Mouse (Mus musculus) stomach, embryonic 16.5 days (tissue): ENCODE data around the gene Samt1. TPM values are rescaled to one million over a fixed set of nuclear protein-coding genes. Genes with fewer than 3 reads are reported as not detected.
"Not testable (repeated sequence)": the region's sequence is repeated elsewhere in the genome, so short reads cannot be mapped to it uniquely, and the experiment has no call there.

Experiments used
- ATAC-seq: fragments of 200-750 bp; cut with Nextera tagmentation; 2 replicates; pipeline ENCODE4 v1.8.0; 2017; ENCODE audit warnings: moderate number of reproducible peaks, moderate TSS enrichment; ENCODE audit not compliant: insufficient read depth, low FRiP score
- H3K27ac ChIP-seq: fragments of 300-500 bp; sonication (generic); 2 replicates; pipeline ENCODE4 v1.5.1; 2014; ENCODE audit warnings: low read length
- H3K27me3 ChIP-seq: fragments of 300-500 bp; sonication (generic); 2 replicates; pipeline ENCODE4 v1.6.1; 2014; ENCODE audit warnings: low read length, control low read depth, mixed read lengths; ENCODE audit not compliant: control insufficient read depth, insufficient read depth
- H3K36me3 ChIP-seq: fragments of 300-500 bp; sonication (generic); 2 replicates; pipeline ENCODE4 v1.6.1; 2014; ENCODE audit warnings: low read length; ENCODE audit not compliant: control insufficient read depth, insufficient read depth
- H3K4me1 ChIP-seq: fragments of 300-500 bp; sonication (generic); 2 replicates; pipeline ENCODE4 v1.6.1; 2014; ENCODE audit warnings: low read length, control low read depth, mixed read lengths; ENCODE audit not compliant: control insufficient read depth, insufficient read depth
- H3K4me2 ChIP-seq: fragments of 300-500 bp; sonication (generic); 2 replicates; pipeline ENCODE4 v1.6.1; 2014; ENCODE audit warnings: low read depth, low read length, mixed read lengths
- H3K4me3 ChIP-seq: fragments of 300-500 bp; sonication (generic); replicated peaks from 2 replicates; pipeline ENCODE4 v1.5.1; 2014; ENCODE audit warnings: mild to moderate bottlenecking, low read length
- H3K9ac ChIP-seq: fragments of 300-500 bp; sonication (generic); 2 replicates; pipeline ENCODE4 v1.6.1; 2014; ENCODE audit warnings: low read length
- H3K9me3 ChIP-seq: fragments of 300-500 bp; sonication (generic); replicated peaks from 2 replicates; pipeline ENCODE4 v1.6.1; 2016; ENCODE audit warnings: low read length, control low read depth; ENCODE audit not compliant: control insufficient read depth
- WGBS: fragments of 180-500 bp; shearing (Covaris S2); extraction: QIAGEN DNeasy Blood & Tissue Kit; methylation state at CpG from one replicate; pipeline ENCODE4 v1.1.7; 2014; 5-methylcytosine and 5-hydroxymethylcytosine counted together
- polyA plus RNA-seq: library from polyadenylated mRNA; unstranded; fragments of >200 nt; fragmentation: Nextera tagmentation; extraction: Ambion mirVana; gene quantifications from 2 replicates; pipeline ENCODE4 v1.2.1, GENCODE M21; 2015

Samt1 gene
- not detected in 2 replicates for polyA plus RNA-seq

DNA sequence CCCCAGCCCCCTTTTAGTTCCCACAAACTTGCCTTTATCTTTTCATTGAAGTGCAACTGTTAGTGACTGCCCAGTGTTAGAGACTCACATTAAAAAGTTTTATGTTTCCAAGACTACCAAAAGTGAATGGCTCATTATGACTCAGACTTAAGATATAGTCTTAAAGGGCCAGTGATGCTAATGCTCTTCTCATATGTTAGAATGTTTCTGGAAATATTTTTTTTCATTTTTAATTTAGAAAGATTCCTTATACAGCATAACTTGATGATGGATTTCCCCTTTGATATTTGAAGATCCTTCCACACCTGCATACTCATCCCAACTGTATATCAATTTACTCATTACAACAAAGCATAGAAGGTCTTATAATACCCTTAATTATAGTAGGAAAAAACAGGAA is at the start of gene Samt1:
Gene Samt1, minus strand, starts transcription at position 101 of the 400 bp plus-strand sequence.
- not testable (repeated sequence) for H3K9ac ChIP-seq, H3K4me2 ChIP-seq, H3K4me1 ChIP-seq

DNA sequence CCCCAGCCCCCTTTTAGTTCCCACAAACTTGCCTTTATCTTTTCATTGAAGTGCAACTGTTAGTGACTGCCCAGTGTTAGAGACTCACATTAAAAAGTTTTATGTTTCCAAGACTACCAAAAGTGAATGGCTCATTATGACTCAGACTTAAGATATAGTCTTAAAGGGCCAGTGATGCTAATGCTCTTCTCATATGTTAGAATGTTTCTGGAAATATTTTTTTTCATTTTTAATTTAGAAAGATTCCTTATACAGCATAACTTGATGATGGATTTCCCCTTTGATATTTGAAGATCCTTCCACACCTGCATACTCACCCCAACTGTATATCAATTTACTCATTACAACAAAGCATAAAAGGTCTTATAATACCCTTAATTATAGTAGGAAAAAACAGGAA is 42.5 kb upstream of the Samt1 start, which contains the start of gene Gm10057:
Gene Gm10057, minus strand, starts transcription at position 101 of the 400 bp plus-strand sequence.
- not testable (repeated sequence) for H3K27me3 ChIP-seq, H3K27ac ChIP-seq, H3K9ac ChIP-seq, ATAC-seq, H3K4me2 ChIP-seq, H3K9me3 ChIP-seq, H3K36me3 ChIP-seq, H3K4me1 ChIP-seq, H3K4me3 ChIP-seq

More for the DNA sequence above, at the start of gene Samt1:
- ATAC-seq, H3K4me3 ChIP-seq, H3K9me3 ChIP-seq, H3K27me3 ChIP-seq, H3K27ac ChIP-seq, H3K36me3 ChIP-seq: not testable (repeated sequence)

DNA sequence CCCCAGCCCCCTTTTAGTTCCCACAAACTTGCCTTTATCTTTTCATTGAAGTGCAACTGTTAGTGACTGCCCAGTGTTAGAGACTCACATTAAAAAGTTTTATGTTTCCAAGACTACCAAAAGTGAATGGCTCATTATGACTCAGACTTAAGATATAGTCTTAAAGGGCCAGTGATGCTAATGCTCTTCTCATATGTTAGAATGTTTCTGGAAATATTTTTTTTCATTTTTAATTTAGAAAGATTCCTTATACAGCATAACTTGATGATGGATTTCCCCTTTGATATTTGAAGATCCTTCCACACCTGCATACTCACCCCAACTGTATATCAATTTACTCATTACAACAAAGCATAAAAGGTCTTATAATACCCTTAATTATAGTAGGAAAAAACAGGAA is 21.3 kb upstream of the Samt1 start, which contains the start of gene 4921511M17Rik:
Gene 4921511M17Rik, minus strand, starts transcription at position 101 of the 400 bp plus-strand sequence.
- not testable (repeated sequence) for H3K9ac ChIP-seq, H3K4me1 ChIP-seq, H3K4me2 ChIP-seq, H3K36me3 ChIP-seq, H3K27ac ChIP-seq, H3K27me3 ChIP-seq, H3K4me3 ChIP-seq, H3K9me3 ChIP-seq, ATAC-seq

DNA sequence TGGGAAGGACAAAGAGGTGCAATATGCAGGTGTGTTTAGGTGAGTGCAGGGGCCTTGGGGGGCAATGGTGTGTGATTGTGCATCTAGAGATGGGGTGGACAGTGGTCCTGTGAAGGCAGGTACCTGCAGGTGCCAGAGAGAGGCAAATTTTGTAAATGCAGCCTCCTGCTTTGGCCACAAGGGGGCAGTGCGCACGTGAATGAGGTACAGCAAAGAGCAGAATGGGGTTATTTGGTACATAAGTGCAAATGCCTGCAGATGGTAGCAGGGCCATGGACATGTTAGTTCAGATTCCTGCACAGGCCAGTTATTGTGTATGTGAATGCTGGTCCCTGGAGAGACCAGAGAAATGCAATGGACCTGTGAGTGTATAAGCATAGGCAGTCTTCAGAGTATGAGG is 35.5 kb downstream of the Samt1 start:
- not testable (repeated sequence) for H3K9me3 ChIP-seq, ATAC-seq
- WGBS: no CpG with 5 or more reads among the region's 2 CpGs

DNA sequence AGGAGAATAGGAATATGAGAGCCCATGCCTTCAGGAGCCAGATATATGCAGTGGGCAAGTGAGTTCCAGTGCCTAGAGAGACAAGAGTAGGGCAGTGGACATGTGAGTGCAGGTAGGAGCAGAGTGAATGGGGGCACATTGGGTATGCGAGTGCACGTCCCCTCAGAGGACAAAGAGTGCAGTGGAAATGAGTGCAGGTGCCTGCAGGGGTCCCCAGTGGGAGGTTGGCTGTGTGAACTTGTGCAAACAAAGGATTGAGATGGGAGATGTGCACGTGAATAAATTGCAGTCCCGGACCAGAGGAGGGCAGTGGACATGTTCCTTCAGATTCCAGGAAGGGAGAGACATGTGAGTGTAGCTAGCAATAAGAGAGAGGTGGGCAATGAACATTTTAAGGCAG is 36.0 kb downstream of the Samt1 start:
- H3K4me2 ChIP-seq, H3K4me1 ChIP-seq, H3K27ac ChIP-seq, H3K36me3 ChIP-seq, H3K27me3 ChIP-seq, H3K4me3 ChIP-seq, H3K9me3 ChIP-seq, H3K9ac ChIP-seq, ATAC-seq: not testable (repeated sequence)
- 37% methylated on average over 4 of the region's 4 CpGs for WGBS

More for the DNA sequence above, 35.5 kb downstream of the Samt1 start:
- H3K4me3 ChIP-seq, H3K4me1 ChIP-seq, H3K27me3 ChIP-seq, H3K36me3 ChIP-seq, H3K4me2 ChIP-seq, H3K9ac ChIP-seq, H3K27ac ChIP-seq: not testable (repeated sequence)

DNA sequence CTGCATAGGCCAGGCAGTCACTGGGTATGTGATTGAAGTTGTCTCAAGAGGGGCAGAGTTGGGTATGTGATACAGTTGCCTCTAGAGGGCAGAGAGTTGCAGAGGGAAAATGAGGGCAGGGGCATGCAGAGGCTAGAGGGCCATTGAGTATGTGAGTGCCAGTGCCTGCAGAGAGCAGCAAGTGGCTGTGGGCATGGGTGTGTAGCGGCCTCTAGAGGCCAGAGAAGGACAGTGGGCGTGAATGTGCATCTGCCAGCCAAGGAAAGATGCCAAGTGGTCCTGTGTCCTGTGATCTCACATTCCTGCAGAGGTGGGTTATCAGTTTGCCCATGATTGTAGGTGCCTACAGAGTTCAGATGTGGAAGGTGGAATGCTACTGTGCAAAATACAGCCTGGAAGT is 38.0 kb downstream of the Samt1 start:
- Histone ChIP-seq H3K9me3 (no peaks in the 10 kb centered on the region), H3K36me3 (no peaks in the 10 kb centered on the region), H3K27me3 (no peaks in the 10 kb centered on the region), H3K4me3 (no peak overlapping the region), H3K9ac (no peak overlapping the region), H3K4me2 (no peak overlapping the region), H3K27ac (no peak overlapping the region), H3K4me1 (no peaks in the 10 kb centered on the region)
- WGBS: 15% methylated on average over 2 of the region's 2 CpGs
- no peak for ATAC-seq

DNA sequence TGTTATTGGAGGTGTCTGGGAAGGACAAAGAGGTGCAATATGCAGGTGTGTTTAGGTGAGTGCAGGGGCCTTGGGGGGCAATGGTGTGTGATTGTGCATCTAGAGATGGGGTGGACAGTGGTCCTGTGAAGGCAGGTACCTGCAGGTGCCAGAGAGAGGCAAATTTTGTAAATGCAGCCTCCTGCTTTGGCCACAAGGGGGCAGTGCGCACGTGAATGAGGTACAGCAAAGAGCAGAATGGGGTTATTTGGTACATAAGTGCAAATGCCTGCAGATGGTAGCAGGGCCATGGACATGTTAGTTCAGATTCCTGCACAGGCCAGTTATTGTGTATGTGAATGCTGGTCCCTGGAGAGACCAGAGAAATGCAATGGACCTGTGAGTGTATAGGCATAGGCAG is 59.6 kb downstream of the Samt1 start:
- H3K27ac ChIP-seq, H3K4me3 ChIP-seq, H3K36me3 ChIP-seq, H3K9me3 ChIP-seq, H3K9ac ChIP-seq, H3K4me2 ChIP-seq, ATAC-seq, H3K4me1 ChIP-seq, H3K27me3 ChIP-seq: not testable (repeated sequence)
- WGBS: no CpG with 5 or more reads among the region's 2 CpGs

Other genes starting within 250 kb of the Samt1 start
- 10.3 and 10.9 TPM in 2 replicates for gene Spin2c, start 180.4 kb downstream of the Samt1 start, polyA plus RNA-seq
- gene 4921511M17Rik, start 21.2 kb upstream of the Samt1 start, polyA plus RNA-seq: not detected in 2 replicates
- not detected in 2 replicates for gene Gm10057, start 42.4 kb upstream of the Samt1 start, polyA plus RNA-seq
- not detected in 2 replicates for gene Gm15140, start 108.0 kb upstream of the Samt1 start, polyA plus RNA-seq